In the genomic region with DNA sequence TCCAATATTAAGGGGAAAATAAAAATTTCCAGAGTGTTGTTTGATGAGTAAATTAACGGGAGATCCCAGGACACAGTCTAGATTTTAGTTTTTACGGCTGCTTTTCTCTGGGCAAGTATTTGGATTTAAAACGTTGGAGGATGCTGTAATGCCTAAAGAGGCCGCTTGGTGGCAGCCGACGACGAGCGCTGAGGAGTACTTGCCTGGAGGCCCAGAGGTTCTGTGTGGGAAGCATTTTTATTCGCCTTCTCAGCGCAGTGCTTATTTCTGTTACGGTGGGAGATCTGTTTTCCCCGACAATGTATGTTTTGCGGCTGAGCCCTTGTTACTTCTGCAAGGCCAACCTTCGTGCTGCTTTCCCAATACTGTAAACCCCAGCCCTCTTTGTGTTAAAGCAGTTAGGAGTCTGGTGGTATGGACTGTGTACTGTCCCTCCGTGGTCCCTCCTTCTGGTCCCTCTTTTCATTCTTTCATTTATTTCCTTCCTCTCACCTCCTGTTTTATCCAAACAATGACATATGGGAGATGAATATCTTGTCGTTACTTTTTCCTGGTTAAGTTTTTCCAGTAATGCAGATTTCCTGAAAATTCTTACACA, we compare ENCODE assay signal across 9 mouse cellular contexts.
DNase-seq lines count a peak whose midpoint lies in the region; TF ChIP-seq lines count a peak whose summit lies in the region.
"Had no signal": no experiment of that assay in that cellular context is flagged by ENCODE, and none has a peak within 500 bp of the region (broad histone marks: within the 10 kb centered on the region; RNA-seq: fewer than 3 reads in every experiment).

No protein-coding gene starts in this region.

- TF ChIP-seq POLR2A in CH12.LX (IDR thresholded peaks at IDR 0.05; ENCODE audit: low read depth, low read length): no peak
- TF ChIP-seq POLR2A in bone marrow macrophage, adult 2 months (IDR thresholded peaks at IDR 0.05; ENCODE audit: borderline replicate concordance, low read depth, low read length): no peak
- no peak for TF ChIP-seq POLR2A in embryonic fibroblast, embryonic 13.5 days (IDR thresholded peaks at IDR 0.05; ENCODE audit: low read depth, low read length)

- TF ChIP-seq RAD21 in CH12.LX (IDR thresholded peaks at IDR 0.05; ENCODE audit: low read depth, low read length): peak; percentile 100

- no peaks in the 10 kb centered on the region for H3K27me3 ChIP-seq in CH12.LX (replicated peaks)
- no peaks in the 10 kb centered on the region for H3K27me3 ChIP-seq in hindbrain, embryonic 10.5 days (ENCODE audit: insufficient read depth, poor library complexity, severe bottlenecking)

- no peaks in the 10 kb centered on the region for H3K36me3 ChIP-seq in CH12.LX (replicated peaks in 1 of 2; ENCODE audit: control insufficient read depth in 1 of 2, insufficient read depth in 1 of 2, low read length in 1 of 2)
- H3K36me3 ChIP-seq in hindbrain, embryonic 10.5 days: no peaks in the 10 kb centered on the region

- dilution Hi-C loops in CH12.LX (cut with MboI; ENCODE audit: extremely low pct_ligation_motif_present, extremely low pct_unique_long_range_greater_than_20kb, low sequenced_read_pairs): no loop called here

- no peak overlapping the region for H3K9ac ChIP-seq in CH12.LX (ENCODE audit: insufficient read depth, low read depth)

- no peak for TF ChIP-seq EP300 in CH12.LX (IDR thresholded peaks at IDR 0.05; ENCODE audit: low read length)

- H3K4me3 ChIP-seq in CH12.LX (replicated peaks in 1 of 3; ENCODE audit: low read depth in 2 of 3, low read length in 2 of 3, poor library complexity in 1 of 3): no peak overlapping the region
- no peak overlapping the region for H3K4me3 ChIP-seq in bone marrow macrophage, adult 2 months (ENCODE audit: insufficient read depth, low read length)
- H3K4me3 ChIP-seq in embryonic fibroblast, embryonic 13.5 days (ENCODE audit: insufficient read depth, low read length): no peak overlapping the region
- H3K4me3 ChIP-seq in hindbrain, embryonic 10.5 days: no peak overlapping the region

- TF ChIP-seq CTCF in CH12.LX (conservative IDR thresholded peaks at IDR 0.05 in 1 of 2, IDR thresholded peaks at IDR 0.05 in 1 of 2; ENCODE audit: low read depth in 2 of 2, low read length in 2 of 2): peak; percentile 91 to 96
- TF ChIP-seq CTCF in bone marrow macrophage, adult 2 months (IDR thresholded peaks at IDR 0.05; ENCODE audit: low read depth, low read length): peak; percentile 59; the same call in 1 of the 2 replicates
- TF ChIP-seq CTCF in embryonic fibroblast, embryonic 13.5 days (IDR thresholded peaks at IDR 0.05; ENCODE audit: borderline replicate concordance, insufficient read depth, low read length): peak; percentile 53

- in situ Hi-C loops in CH12.LX (cut with MboI; ENCODE audit: low pct_ligation_motif_present, low pct_unique_long_range_greater_than_20kb, low sequenced_read_pairs): loop anchor here (5.0 to 10.0 kb wide), 2 partner anchors 294 to 361 kb away; no protein-coding TSS in a partner anchor

- 21% methylated on average over 16 of the region's 16 CpGs for WGBS in hindbrain, embryonic 10.5 days

- H3K4me2 ChIP-seq in CH12.LX (ENCODE audit: insufficient read depth, low read depth, poor library complexity, severe bottlenecking): peak overlapping the region; percentile 22; the same call in 1 of the 2 replicates

- H3K9me3 ChIP-seq in CH12.LX (replicated peaks; ENCODE audit: low read length): no peaks in the 10 kb centered on the region
- no peaks in the 10 kb centered on the region for H3K9me3 ChIP-seq in hindbrain, embryonic 10.5 days

- H3K79me2 ChIP-seq in CH12.LX (replicated peaks; ENCODE audit: control insufficient read depth, extremely low read depth, insufficient read depth, poor library complexity, severe bottlenecking): no peaks in the 10 kb centered on the region

- H3K27ac ChIP-seq in CH12.LX (ENCODE audit: insufficient read depth, low read depth): no peak overlapping the region
- no peak overlapping the region for H3K27ac ChIP-seq in bone marrow macrophage, adult 2 months (ENCODE audit: insufficient read depth, low read depth, low read length)
- no peak overlapping the region for H3K27ac ChIP-seq in embryonic fibroblast, embryonic 13.5 days (ENCODE audit: insufficient read depth, low read length)
- H3K27ac ChIP-seq in hindbrain, embryonic 10.5 days: no peak overlapping the region
- H3K27ac ChIP-seq: macrophage had no signal

- peak; percentile 77 for DNase-seq in CH12.LX (ENCODE audit: extremely low read depth)
- DNase-seq in hindbrain, embryonic 10.5 days (ENCODE audit: low spot score): peak; percentile 66
- DNase-seq in layer of hippocampus, adult 8-10 months (ENCODE audit: low spot score in 2 of 2): peak; percentile 52 to 88
- DNase-seq in lung, postnatal 10 days: peak; percentile 77
- DNase-seq in retina, postnatal 7 days (ENCODE audit: low read depth, low spot score): peak; percentile 46
- DNase-seq in urinary bladder, postnatal 25 days (ENCODE audit: low spot score): peak; percentile 63

- peaks cover 0 to 2% of the 10 kb centered on the region in 2 experiments; a peak in 1 of 4 replicates for H3K4me1 ChIP-seq in CH12.LX (ENCODE audit: control insufficient read depth in 1 of 2, insufficient read depth in 2 of 2)
- H3K4me1 ChIP-seq in bone marrow macrophage, adult 2 months (ENCODE audit: control insufficient read depth, insufficient read depth, low read length): no peaks in the 10 kb centered on the region
- H3K4me1 ChIP-seq in embryonic fibroblast, embryonic 13.5 days (ENCODE audit: control insufficient read depth, insufficient read depth, low read length): no peaks in the 10 kb centered on the region
- H3K4me1 ChIP-seq in hindbrain, embryonic 10.5 days (replicated peaks): no peaks in the 10 kb centered on the region

TF ChIP-seq in CH12.LX, 34 proteins besides CTCF, POLR2A, EP300 and RAD21:
- TF ChIP-seq NRF1 (IDR thresholded peaks at IDR 0.05; ENCODE audit: low read depth, low read length): no peak
- TF ChIP-seq TBP (conservative IDR thresholded peaks at IDR 0.05; ENCODE audit: low read depth, low read length): no peak
- peak; percentile 46; the same call in 1 of the 2 replicates for TF ChIP-seq NELFE (IDR thresholded peaks at IDR 0.05; ENCODE audit: low read depth, low read length)
- peak; percentile 97 for TF ChIP-seq ZC3H11A (IDR thresholded peaks at IDR 0.05; ENCODE audit: low read depth, low read length)
- no peak for TF ChIP-seq MAX (IDR thresholded peaks at IDR 0.05; ENCODE audit: low read length)
- peak; percentile 42; the same call in 1 of the 2 replicates for TF ChIP-seq SIN3A (IDR thresholded peaks at IDR 0.05; ENCODE audit: low read length)
- TF ChIP-seq ETS1 (conservative IDR thresholded peaks at IDR 0.05; ENCODE audit: low read depth, low read length): no peak
- no peak for TF ChIP-seq MYC (IDR thresholded peaks at IDR 0.05; ENCODE audit: low read depth, low read length)
- TF ChIP-seq PAX5 (IDR thresholded peaks at IDR 0.05; ENCODE audit: low read length): no peak
- no peak for TF ChIP-seq RCOR1 (conservative IDR thresholded peaks at IDR 0.05; ENCODE audit: low read depth, low read length)
- peak; percentile 45; the same call in 1 of the 2 replicates for TF ChIP-seq MEF2A (IDR thresholded peaks at IDR 0.05; ENCODE audit: borderline replicate concordance, low read depth, low read length)
- 0 out of 2 replicates have a peak, but pooled peaks have one; percentile 16 for TF ChIP-seq HCFC1 (IDR thresholded peaks at IDR 0.05; ENCODE audit: low read depth, low read length)
- TF ChIP-seq MAFK (IDR thresholded peaks at IDR 0.05; ENCODE audit: insufficient replicate concordance, low read length): no peak
- no peak for TF ChIP-seq JUN (IDR thresholded peaks at IDR 0.05; ENCODE audit: insufficient read depth, low read depth, low read length)
- no peak for TF ChIP-seq MXI1 (IDR thresholded peaks at IDR 0.05; ENCODE audit: low read depth, low read length)
- no peak for TF ChIP-seq ELF1 (IDR thresholded peaks at IDR 0.05; ENCODE audit: low read depth, low read length)
- no peak for TF ChIP-seq E2F4 (IDR thresholded peaks at IDR 0.05; ENCODE audit: insufficient replicate concordance, low read depth, low read length)
- no peak for TF ChIP-seq USF1 (IDR thresholded peaks at IDR 0.05; ENCODE audit: low read depth, low read length)
- TF ChIP-seq BHLHE40 (IDR thresholded peaks at IDR 0.05; ENCODE audit: low read depth, low read length): no peak
- TF ChIP-seq SMC3 (IDR thresholded peaks at IDR 0.05; ENCODE audit: low read depth, low read length): peak; percentile 97
- no peak for TF ChIP-seq TCF12 (IDR thresholded peaks at IDR 0.05; ENCODE audit: low read depth, low read length)
- no peak for TF ChIP-seq ZNF384 (IDR thresholded peaks at IDR 0.05; ENCODE audit: low read depth, low read length)
- no peak for TF ChIP-seq ZMIZ1 (IDR thresholded peaks at IDR 0.05; ENCODE audit: low read depth, low read length)
- TF ChIP-seq POLR2AphosphoS2 (IDR thresholded peaks at IDR 0.05; ENCODE audit: low read depth, low read length): no peak
- TF ChIP-seq JUND (conservative IDR thresholded peaks at IDR 0.05; ENCODE audit: low read depth, low read length): no peak
- no peak for TF ChIP-seq MAZ (IDR thresholded peaks at IDR 0.05; ENCODE audit: low read depth, low read length)
- TF ChIP-seq IRF4 (IDR thresholded peaks at IDR 0.05; ENCODE audit: low read depth, low read length): peak; percentile 38; the same call in 1 of the 2 replicates
- TF ChIP-seq CHD1 (IDR thresholded peaks at IDR 0.05; ENCODE audit: low read depth, low read length): no peak
